Mouse (Mus musculus) erythroblast, embryonic 14.5 days (primary cell): ENCODE data around the gene Rab3a.

Experiments used
- GATA1 ChIP-seq: IDR thresholded peaks from 2 replicates; pipeline ENCODE4 v1.6.1; 2012; ENCODE audit warnings: low read length, inconsistent platforms, mixed read lengths
- TAL1 ChIP-seq: IDR thresholded peaks from 3 replicates; pipeline ENCODE4 v1.6.1; 2012; ENCODE audit warnings: low read length, inconsistent platforms, mixed read lengths

DNA sequence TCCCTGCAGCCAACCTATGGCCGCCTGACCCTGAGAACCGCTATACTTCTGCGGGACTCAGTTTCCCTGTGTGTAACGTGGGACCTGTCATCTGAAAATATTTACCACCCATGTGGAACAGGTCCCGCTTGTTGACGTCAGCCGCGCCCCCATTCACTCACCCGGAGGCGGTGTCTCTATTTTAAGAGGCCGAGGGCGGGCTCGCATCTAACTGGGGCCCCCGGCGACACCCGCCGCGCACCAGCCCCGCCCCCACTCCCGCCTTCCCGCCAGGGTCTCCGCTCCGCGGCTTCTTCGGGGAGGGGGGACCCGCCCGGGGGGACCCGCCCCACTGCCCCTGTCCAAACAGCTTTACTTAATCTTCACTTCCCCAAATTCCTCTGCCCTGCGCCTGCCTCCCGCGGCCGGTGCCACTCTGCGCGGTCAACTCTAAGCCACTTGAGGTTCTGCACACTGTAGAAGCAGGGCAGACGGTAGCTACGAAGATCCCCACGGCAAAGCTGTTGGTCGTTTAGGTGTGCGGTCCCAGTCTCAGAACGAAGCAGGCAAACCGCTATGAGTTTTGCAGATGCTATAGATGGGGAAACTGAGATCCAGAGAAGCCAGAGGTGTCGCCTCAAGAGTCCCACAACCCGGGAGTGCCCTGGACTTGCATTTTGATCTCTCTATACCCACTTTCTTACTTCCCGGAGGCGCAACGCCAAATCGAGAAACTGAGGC, 49.4 kb downstream of the Rab3a start:
- TF ChIP-seq GATA1: no peak
- TF ChIP-seq TAL1: no peak
